Mouse (Mus musculus) lung, adult 2 months (tissue): ENCODE data around the gene Mpped1. TPM values are rescaled to one million over a fixed set of nuclear protein-coding genes. Genes with fewer than 3 reads are reported as not detected.

ENCODE experiments used
- DNase-seq: peaks from one replicate; pipeline ENCODE4 v3.0.0; 2022
- H3K4me1 ChIP-seq: fragments of 200-500 bp; 2 replicates; pipeline ENCODE4 v1.6.1; 2011; ENCODE audit warnings: low read length; ENCODE audit not compliant: control insufficient read depth, insufficient read depth
- H3K4me3 ChIP-seq: fragments of 200-500 bp; replicated peaks from 2 replicates; pipeline ENCODE3; 2011; ENCODE audit warnings: low read depth, mild to moderate bottlenecking, control low read depth, low read length; ENCODE audit errors: extremely low read depth
- CTCF ChIP-seq: fragments of 200-500 bp; IDR thresholded peaks from 2 replicates; pipeline ENCODE4 v1.5.1; 2011; ENCODE audit warnings: mild to moderate bottlenecking, low read length, control low read depth; ENCODE audit not compliant: insufficient read depth
- POLR2A ChIP-seq: fragments of 200-500 bp; IDR thresholded peaks from 2 replicates; pipeline ENCODE4 v1.6.1; 2011; ENCODE audit warnings: low read depth, mild to moderate bottlenecking, control low read depth, low read length, borderline replicate concordance; ENCODE audit errors: extremely low read depth
- WGBS: fragments of 180-500 bp; shearing (Covaris S2); methylation state at CpG from one replicate; pipeline ENCODE4 v1.1.7; 2018; 5-methylcytosine and 5-hydroxymethylcytosine counted together
- polyA plus RNA-seq: library from polyadenylated mRNA; depleted of rRNA; stranded (reverse); fragments of >200 nt; gene quantifications from 2 replicates; pipeline ENCODE4 v1.2.3, GENCODE M21; 2012; rRNA removed

Mpped1 gene
- polyA plus RNA-seq, result not detected in 2 replicates

DNA sequence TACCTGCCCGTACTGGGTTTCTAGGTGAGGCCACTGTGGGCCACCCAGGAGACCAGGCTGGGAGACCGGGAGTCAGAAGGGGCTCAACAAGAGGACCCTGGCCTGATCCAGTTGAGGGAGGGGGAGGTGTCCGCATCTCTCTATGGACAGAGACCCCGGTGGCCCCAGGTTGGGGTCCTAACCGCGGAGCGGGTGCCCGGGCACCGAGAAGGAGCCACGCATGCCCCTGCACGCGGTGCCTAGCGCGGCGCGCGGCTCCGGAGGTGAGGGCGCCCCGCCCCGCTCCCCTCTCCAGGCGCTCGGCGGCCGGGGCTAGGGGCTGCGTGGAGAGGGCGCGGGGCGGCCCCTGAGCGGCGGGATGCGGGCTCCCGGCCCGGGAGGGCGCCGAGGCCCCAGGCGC, at the start of gene Mpped1:
Gene Mpped1, plus strand, starts transcription at position 81 of the 400 bp plus-strand sequence.
- no peaks in the 10 kb centered on the region for H3K4me1 ChIP-seq
- WGBS, result 6% methylated on average over 32 of the region's 37 CpGs
- H3K4me3 ChIP-seq, result no peak within 1 kb of the TSS
- DNase-seq, result no peak
- TF ChIP-seq POLR2A (no peak), CTCF (no peak)

DNA sequence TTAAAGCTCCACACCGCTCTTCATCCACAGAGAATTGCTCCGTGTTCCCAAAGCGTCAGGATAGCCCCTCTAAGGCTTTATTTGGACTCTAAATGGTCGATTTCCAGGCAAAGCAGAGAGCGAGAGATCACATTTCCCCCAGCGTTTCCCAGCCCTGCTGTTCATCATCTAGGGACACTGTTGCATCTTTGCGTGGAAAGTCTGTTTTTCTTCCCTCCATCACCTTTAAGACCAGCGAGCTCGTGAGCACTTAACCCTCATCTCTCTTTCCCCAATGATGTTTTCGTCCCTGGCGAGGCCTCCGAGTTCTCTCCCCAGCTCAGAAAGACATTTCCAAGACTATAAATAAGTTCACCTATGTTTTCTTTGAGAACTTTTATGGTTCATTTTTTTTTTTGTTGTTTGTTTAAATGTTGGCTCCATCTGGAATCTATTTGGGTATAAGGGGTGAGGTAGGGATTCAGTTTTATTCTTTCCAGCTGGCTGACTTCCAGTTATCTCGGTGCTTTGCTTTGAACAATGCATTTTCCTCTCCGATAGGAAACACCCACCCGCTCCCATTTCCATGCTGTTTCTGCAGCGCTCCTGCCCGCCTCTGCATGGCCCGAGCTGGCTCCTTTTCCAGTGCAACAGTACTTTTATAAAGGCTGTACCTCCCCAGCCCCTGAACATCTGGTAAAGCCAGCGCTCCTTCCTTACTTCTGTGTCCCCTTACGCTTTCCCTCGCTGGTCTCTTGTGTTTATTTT, 38.4 kb upstream of the Mpped1 start:
- Histone ChIP-seq H3K4me1 (peaks cover 5% of the 10 kb centered on the region; the same call in 1 of the 2 replicates), H3K4me3 (no peak overlapping the region)
- no peak for DNase-seq
- TF ChIP-seq POLR2A (no peak), CTCF (no peak)
- WGBS, result 28% methylated on average over 21 of the region's 21 CpGs

DNA sequence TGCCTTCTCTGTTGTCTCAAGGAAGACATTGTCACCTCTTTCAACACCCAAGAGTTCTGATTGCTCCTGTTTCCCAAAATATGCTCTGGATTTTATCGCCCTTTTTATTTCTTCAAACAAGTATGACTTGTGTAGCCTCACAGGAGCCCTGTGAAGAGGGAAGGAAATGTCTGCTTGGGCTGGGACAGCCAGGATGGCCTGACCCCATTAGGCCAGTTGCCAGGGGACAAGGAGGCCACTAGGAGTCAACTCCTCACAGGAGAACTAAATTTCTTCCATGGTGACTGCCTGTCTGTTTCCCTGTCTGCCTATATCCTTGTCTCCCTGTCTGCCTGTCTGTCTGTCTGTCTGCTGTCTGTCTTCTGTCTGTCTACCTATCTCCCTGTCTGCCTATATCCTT, 37.2 kb upstream of the Mpped1 start:
- DNase-seq, result no peak
- H3K4me3 ChIP-seq, result no peak overlapping the region
- no peak for TF ChIP-seq POLR2A
- TF ChIP-seq CTCF, result no peak
- WGBS, result 48% methylated on average over 1 of the region's 1 CpGs
- H3K4me1 ChIP-seq, result peaks cover 5% of the 10 kb centered on the region; the same call in 1 of the 2 replicates

DNA sequence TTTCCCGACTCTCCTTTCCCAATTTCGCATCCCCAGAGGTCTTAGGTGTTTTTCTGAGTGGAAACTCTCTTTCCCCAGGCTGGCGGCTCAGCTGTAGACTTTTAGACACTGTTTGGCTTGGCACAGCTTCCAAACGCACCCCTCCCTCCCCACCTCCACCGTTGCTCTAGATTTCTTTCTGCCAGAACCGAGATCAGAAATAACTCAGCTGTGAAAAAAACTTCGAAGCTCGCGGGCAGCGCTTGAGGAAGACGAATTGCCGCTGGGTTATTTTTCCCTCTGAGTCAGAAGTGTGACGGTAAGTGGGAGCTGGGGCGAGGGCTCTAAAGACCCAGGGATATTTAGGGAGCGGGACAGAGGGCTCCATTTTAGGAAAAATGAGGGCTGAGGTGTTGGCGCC, 33.0 kb upstream of the Mpped1 start:
- no peak for TF ChIP-seq CTCF
- no peak for TF ChIP-seq POLR2A
- Histone ChIP-seq H3K4me3 (no peak overlapping the region), H3K4me1 (peaks cover 5% of the 10 kb centered on the region; the same call in 1 of the 2 replicates)
- DNase-seq, result no peak
- 52% methylated on average over 16 of the region's 16 CpGs for WGBS

DNA sequence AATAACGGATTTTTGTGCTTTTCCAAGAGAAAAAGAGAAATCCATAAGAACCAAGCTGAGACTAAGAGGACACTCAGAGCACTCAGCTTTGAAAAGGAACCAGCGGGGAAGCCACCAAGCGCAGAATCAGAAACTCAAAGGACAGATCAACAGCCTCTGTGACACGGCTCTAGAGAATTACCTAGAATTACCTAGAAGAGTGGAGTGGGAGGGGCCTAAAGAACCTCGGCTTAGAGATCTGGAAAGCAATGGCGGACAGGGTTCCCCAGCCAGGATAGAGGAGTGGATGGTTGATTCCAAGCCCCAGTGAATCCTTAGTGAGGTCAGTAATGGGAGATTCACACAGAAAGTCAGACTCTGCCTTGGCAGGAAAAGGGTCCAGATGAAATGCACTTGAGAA, 30.3 kb upstream of the Mpped1 start:
- TF ChIP-seq POLR2A, result no peak
- TF ChIP-seq CTCF, result no peak
- Histone ChIP-seq H3K4me3 (no peak overlapping the region), H3K4me1 (no peaks in the 10 kb centered on the region)
- no peak for DNase-seq
- 80% methylated on average over 6 of the region's 6 CpGs for whole genome bisulfite sequencing

DNA sequence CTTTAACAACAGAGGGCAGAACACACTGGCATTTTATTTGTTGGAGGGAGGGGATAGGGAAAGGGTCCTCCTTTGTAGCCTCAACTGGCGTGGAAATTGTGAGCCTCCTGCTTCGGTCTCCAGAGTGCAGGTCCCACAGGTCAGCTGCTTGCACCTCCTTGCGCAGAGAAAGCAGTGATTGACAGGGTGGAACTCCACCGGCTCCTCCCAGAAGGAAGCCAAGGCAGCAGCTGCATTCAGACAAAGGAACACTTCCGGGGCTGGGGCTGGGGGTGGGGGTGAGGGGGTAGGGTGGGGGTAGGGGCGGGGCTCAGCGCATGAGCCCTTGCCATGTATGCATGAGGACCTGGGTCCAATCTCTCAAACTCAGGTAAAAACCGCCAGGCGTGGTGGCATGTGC, 29.8 kb upstream of the Mpped1 start:
- no peak for DNase-seq
- 65% methylated on average over 9 of the region's 9 CpGs for WGBS
- H3K4me3 ChIP-seq, result no peak overlapping the region
- H3K4me1 ChIP-seq, result no peaks in the 10 kb centered on the region
- TF ChIP-seq POLR2A (no peak), CTCF (no peak)

DNA sequence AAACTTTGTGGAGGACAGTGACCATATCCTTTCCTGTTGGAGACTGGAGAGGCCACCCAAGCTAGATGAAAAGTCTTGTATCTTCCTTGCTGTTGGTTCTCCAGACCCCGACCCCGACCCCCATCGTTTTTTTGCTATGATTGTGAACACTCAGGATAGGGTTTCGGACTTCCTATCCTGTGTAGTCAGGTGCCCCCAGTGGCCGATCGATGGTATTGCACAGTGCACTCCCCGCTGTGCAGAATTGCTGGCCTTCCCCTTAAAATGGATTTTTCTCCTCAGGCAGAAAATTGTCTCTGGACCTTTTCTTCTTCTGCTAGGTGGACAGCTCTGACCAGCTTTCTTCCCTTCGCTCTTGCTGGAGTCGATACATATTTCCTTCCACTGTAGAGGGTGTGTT, 22.5 kb upstream of the Mpped1 start:
- Histone ChIP-seq H3K4me1 (no peaks in the 10 kb centered on the region), H3K4me3 (no peak overlapping the region)
- peak; percentile 20 for DNase-seq
- TF ChIP-seq CTCF, result peak; percentile 87
- TF ChIP-seq POLR2A, result no peak
- 19% methylated on average over 9 of the region's 9 CpGs for WGBS

DNA sequence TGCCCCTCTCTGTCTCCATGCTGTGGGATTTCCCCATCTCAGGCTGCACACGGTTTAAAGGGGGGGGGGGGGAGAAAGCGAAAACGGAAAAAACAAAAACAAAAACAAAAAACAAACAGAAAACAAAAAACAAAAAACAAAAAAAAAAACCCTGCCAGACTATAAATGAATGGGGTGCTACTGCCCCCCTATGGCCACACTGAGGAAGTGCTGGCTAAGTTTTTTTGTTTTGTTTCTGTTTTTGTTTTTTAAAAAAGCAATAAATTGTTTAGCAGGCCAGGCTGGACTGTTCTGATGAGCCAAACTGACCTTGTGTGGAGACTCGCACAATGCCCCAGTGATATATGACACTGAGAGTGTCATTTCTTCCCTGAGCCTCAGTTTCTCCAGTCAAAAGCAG, 20.3 kb upstream of the Mpped1 start:
- WGBS, result 11% methylated on average over 4 of the region's 4 CpGs
- no peak for TF ChIP-seq POLR2A
- TF ChIP-seq CTCF, result no peak
- no peak overlapping the region for H3K4me3 ChIP-seq
- no peak for DNase-seq
- no peaks in the 10 kb centered on the region for H3K4me1 ChIP-seq

DNA sequence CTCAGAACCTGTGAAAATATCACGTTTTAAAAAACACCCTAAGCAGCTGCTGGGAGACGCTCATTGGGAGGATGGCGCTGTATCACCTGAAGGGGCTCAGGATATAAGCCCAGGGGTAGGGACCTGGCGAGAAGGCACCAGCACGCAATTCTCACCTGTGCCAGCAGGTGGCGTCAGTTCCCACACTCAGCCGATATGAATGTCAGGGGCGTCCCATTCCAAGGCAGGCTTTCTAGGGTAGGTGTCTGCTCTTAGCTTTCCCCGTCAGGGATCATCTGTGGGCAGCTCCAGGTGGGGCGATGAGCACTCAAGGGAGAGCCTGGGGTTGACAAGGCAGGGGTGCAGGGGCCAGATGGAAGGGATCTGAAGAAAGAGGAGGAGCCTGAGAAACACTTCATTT, 18.6 kb upstream of the Mpped1 start:
- peak; percentile 80 for TF ChIP-seq CTCF
- no peak for TF ChIP-seq POLR2A
- DNase-seq, result no peak
- WGBS, result 9% methylated on average over 10 of the region's 10 CpGs
- H3K4me1 ChIP-seq, result no peaks in the 10 kb centered on the region
- no peak overlapping the region for H3K4me3 ChIP-seq

DNA sequence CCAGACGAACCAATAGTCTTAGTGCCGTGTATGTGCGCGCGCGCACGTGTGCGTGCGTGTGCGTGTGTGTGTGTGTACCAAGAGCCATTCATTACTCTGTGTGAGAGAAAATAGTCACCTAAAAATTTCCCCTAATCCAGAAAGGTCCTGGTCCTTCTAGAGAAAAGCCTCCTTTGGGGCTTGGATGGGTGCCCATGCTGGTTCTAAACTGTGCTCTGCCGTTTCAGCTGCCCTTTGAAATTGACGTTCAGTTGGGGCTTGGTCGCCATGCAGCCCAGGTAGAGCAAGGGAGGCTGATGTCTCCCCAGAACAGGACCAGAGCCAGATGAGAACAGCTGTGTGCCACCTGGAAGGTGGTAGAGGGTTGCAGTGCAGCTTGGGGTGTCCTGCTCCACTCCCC, 17.8 kb upstream of the Mpped1 start:
- TF ChIP-seq POLR2A (no peak), CTCF (no peak)
- H3K4me1 ChIP-seq, result no peaks in the 10 kb centered on the region
- H3K4me3 ChIP-seq, result no peak overlapping the region
- WGBS, result 86% methylated on average over 13 of the region's 13 CpGs
- DNase-seq, result no peak
